Mouse (Mus musculus): ENCODE measurements around the gene Rad23b.
"Not testable (repeated sequence)": the region's sequence is repeated elsewhere in the genome, so short reads cannot be mapped to it uniquely, and the experiment has no call there.

Gene Rad23b

DNA sequence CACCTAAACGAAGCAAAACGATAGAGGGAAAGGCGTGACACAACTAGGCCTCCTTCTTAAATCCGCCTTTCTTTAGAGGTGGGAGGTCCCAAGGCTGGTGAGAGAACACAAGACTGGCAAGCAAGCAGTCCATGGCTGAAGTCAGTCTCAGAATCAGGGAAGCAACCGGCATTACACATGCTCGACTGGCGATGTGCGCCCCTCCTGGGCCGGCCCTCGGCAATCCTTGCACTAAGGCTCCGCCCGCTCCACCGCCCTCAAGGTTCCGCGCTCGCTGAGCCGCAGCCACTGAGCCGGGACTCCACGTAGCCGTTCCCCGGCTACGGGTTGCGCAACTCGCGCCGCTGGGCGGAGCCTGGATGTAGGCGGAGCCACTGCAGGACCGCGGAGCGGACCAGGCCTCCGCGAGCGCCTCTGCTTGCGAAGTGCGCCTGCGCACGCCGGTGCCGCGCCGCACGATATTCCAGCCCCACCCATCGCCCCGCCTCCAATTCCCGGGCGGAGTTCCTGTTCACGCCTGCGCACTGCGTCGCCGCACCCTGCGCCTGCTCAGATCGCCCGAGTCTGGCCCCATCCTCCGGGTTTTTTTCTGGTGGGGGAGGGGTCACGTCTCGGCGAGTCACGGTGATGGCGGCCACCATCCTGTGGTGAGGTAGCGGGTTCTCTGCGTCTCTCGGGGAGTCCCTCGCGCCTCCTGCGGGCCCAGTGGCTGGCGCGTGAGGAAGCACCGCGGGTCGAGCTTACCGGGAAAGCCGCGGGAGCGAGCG is at the start of gene Rad23b:
Gene Rad23b (plus strand): TSS at position 592 of the 767 bp plus-strand sequence.
- peak; percentile 96 for DNase-seq (ENCODE audit: low read depth, low spot score)

DNA sequence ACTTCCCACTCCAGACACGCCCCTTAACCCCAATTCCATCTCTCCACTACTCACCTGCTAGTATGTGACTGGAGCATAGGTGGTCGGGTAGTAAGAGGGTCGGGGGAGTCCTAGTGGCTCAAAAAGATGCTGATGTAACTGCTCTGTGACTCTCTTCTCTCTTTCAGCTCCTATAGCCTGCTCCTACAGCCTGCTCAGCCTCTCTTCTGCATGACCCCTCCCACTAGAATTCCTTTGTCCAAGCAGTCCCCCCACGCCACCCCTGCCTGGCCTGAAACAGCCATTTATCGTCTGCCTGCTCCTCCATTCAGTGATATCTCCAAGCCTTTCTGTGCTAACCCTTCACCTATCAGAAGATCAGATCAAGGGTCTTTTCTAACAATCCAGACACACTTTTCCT is 45.7 kb upstream of the Rad23b start:
- DNase-seq (ENCODE audit: low read depth, low spot score), result peak; percentile 67

DNA sequence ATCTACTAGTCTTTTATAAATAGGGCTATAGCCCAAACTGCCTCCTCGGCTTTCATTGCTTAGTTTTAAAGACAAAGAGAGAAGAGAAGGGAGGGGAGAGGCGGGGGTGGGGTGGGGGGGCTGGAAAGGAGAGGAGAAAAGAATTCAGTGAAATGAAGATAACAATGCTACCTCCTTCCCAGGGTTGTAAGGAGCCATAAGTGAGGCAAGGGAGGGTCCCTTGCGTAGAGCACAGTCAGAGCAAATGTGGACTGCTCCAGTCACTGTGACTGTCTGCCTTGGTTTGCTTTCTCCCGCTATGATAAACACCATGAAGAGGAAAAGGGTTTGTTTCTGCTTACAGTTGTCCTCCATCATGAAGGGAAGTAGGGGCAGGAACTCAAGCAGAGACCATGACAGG is 43.2 kb upstream of the Rad23b start:
- DNase-seq (ENCODE audit: low read depth, low spot score), result peak; percentile 69

DNA sequence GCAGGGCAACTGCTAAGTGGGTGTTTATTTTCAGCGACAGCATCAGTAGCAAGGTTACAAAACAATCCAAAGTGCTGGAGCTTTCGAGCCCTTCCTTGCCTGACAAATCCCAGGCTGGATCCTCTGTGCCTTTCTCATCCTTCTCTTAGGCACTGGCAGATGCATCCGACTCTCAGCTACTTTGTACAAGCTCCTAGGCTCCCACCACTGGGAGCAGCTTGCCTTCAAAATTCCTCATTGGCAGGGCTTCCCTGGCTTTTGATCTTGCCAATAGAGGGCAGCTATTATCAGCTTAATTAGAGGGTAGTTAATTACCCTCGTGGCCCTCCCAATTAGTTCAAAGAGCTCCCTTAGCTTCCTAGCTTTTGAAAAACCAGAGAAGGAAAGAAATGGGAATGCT is 33.1 kb upstream of the Rad23b start:
- DNase-seq (ENCODE audit: low read depth, low spot score), result no peak

DNA sequence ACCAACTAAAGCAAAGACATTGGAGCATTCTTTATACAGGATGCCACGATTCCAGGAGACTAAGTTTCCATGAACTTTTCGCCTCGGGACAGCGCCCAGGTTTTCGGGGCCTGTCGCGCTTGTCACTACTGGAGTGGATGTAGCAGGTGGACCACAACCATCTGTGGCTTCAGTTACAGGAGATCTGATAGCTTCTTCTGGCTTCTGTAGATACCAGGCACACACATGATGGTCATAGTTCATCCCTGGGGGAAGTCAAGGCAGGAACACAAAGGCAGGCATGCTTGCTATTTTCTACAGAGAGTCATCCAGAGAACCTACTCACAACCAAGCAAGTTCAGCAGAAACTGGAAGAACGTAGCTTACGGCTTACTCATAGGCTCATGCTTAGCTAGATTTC is 31.5 kb upstream of the Rad23b start:
- DNase-seq (ENCODE audit: low read depth, low spot score), result not testable (repeated sequence)

DNA sequence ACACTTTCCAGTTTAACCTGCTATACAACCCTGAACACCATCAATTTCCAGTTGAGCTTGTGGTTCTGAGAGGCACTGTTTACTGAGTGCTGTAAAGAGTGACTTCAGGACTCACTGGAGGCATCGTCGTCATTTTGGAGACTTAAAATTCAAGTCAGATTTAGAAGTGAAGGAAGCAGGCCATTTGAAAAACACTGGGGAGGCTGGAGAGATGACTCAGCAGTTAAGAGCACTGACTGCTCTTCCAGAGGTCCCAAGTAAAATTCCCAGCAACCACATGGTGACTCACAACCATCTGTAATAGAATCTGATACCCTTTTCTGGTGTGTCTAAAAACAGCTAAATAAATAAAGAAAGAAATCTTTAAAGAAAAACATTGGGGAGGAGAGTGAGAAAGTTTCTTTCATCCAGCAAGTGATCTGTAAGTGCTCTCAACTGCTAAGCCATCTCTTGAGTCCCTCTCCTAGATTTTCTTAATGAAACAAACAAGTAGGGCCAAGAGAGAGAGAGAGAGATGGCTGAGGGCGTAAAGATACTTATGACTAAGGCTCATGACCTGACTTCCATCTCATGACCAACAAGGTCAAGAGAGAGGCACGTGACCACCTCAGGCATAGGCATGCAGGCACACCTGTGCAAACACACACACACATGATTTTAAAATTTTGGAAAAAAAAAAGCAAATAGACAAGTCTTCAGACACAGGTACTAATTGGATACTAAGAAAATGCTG is 23.9 kb upstream of the Rad23b start:
- no peak for DNase-seq (ENCODE audit: low read depth, low spot score)

DNA sequence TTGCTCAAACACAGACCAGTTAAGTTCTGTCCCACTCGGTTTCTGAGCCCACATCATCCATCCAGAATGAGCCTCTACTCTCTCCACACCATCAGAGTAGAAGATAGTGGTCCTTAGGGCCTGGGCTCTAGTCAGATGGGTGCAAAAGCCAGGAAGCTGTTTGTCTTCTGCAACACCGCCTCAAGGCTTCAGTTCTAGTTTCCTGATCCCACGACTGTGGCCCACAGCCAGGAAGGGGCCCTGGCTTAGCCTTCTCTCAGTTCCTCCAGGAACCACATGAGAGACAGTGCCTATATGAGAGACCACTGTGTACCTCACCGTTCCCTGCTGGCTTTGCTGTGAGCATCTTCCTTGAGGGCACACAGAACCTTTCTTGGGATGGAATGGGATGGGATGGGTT is 22.3 kb upstream of the Rad23b start:
- DNase-seq (ENCODE audit: low read depth, low spot score), result no peak

DNA sequence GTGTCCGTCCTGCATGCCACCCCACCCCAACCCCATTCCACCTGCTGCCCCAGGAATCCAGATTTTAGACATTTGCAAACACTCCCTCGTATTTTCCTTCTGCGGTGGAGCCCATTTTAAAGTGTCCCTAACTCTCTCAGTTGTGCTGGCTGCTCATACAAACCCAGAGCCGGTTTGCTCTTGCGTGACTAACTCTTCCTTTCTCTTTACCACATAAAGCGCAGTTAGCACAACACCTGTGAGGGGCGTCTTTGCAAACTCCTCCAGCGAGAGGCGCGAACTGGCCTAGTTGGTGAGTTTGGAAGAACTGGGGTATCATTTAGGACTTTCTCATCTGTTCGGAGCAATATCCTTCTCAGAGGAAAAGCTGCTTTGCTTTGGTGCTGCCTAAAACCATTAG is 21.4 kb upstream of the Rad23b start:
- no peak for DNase-seq (ENCODE audit: low read depth, low spot score)

DNA sequence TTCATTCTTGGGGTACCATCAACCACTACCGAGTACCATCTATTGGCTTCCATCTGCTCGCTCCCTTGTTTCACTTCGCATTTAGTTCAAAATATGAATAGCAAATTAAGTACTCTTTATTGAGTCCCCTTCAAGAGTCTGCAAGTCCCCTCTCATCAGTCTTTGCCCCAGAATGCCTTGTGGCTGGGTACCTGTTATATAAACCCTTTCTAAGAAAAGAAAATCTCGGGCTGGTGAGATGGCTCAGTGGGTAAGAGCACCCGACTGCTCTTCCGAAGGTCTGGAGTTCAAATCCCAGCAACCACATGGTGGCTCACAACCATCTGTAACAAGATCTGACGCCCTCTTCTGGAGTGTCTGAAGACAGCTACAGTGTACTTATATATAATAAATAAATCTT is 20.9 kb upstream of the Rad23b start:
- DNase-seq (ENCODE audit: low read depth, low spot score), result not testable (repeated sequence)

DNA sequence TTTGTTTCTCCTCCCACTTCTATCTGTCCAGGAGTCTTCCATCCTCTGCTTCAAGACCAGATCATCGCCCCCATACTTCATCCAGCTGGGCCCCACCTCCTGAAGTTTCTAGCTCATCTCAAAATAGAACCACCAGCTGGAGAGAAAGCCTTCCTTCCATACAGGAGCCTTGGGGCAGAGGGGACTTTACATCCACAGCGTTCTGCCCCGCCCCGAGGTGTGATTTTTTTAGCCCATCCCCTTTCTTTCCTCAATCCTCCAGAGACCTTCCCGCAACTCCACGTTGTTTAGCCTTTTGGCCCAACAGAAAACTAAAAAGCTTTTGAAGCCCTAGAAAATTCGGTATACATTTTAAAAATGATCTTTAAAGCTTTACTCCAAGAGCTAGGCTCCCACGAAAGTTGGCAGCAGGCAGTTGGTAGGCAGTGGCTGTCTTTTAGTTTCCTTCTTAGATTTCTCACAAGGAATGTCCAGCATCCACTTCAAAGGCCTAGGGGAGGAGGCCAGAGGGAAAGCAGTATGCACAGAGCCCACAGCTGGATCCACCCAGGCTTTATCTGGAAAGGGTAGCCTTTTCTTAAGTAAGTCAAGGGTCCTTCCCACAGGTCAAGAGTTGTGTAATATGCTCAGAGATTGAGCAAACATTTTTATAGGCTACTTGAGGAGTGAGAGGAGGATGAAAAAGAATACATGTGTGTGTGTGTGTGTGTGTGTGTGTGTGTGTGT is 20.1 kb upstream of the Rad23b start:
- DNase-seq (ENCODE audit: low read depth, low spot score), result no peak

DNA sequence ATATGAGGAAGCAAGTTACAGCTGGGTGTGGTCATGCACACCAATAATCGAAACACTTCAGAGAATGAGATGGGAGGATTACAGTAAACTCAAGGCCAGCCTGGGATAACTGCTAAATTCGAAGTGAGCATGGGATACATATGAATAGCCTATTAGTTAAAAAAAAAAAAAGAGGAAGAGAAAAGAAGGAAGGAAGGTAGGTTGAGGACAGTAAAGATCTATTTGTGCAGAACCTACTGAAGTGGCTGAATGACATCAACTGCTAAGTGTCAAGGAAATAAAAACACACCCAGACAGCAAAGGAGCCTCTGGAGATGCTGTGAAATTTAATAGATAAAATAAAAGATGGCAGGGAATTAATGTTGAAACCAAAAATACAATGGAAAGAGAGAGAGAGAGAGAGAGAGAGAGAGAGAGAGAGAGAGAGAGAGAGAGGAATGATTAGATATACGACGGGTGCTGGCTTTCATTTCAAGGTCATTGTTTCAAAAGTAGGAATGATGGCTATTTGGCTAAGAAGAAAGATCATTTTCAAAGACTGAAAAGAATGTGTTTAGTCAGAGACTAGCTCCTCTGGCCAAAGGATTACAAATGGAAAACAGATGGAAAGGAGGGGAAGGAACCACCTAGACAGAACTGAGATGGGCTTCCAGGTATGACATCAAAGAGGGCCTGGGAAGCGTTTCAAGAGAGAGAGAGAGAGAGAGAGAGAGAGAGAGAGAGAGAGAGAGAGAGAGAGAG is 14.6 kb upstream of the Rad23b start:
- no peak for DNase-seq (ENCODE audit: low read depth, low spot score)

DNA sequence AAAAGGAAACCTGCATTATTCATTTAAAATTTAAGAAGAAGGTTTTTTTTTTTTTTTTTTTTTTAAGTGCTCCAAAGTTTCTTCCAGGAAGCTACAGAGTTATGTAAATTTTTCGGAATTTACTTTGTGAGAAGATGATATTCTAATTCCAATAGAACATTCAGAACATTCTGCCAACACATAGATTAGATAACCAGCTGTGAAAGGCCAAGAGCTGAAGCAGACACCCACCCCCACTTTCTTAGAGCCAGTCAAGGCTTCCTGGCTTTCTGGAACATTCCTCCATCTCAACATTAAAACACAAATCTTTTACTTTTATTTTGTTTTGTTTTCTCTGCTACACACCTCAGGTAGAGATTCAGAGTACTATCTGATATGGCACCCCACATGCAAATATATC is 10.9 kb upstream of the Rad23b start:
- no peak for DNase-seq (ENCODE audit: low read depth, low spot score)

DNA sequence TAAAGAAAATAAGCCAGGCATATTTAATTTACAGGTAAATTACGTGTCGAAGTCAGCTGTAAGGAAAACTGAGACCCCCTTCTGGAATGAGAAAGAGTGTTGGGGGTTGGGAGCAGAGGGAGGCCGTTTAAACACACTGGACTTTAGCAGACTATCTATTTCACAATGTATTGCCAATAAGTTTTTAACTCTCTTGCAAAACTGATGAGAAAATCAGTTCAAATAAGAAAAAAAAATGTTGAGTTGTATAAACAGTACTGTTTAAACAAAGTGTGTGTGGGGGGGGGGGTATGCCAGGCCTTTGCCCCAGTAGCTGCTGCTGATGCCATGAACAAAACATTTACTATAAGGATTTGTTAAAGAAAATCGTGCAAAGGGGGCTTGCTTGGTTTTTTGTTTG is 10.5 kb upstream of the Rad23b start:
- DNase-seq (ENCODE audit: low read depth, low spot score), result no peak

DNA sequence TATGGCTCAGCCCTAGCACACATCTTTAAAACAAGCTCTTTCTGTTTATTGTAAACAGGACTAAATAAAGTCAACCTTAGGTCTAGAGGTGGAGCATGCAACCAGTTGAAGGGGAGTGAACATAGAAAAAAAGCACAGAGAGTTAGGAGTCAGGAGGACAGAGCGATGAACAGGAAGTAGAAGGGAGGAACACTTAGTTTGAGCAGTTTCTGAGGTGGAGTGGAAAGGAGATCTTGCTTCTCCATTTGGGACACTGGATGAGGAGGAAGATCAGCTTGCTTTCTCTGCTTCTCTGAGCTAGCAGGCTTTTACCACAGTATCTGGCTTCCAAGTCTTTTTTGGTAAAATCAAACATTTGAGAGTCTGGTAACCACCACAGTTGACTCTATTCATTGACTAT is 8.0 kb upstream of the Rad23b start:
- no peak for DNase-seq (ENCODE audit: low read depth, low spot score)

DNA sequence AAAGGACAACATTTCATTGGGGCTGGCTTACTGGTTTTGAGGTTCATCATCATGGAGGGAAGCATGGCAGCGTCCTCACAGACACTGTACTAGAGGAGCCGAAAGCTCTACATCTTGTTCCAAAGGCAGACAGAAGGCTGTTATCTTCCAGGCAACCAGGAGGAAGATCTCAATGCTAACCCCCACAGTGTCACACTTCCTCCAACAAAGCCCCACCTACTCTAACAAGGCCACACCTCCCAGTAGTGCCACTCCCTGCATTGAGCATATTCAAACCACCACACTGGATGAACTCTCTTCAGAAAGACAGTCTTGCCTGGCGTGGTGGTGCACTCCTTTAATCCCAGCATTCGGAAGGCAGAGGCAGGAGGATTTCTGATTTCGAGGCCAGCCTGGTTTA is 7.2 kb upstream of the Rad23b start:
- peak; percentile 89 for DNase-seq (ENCODE audit: low read depth, low spot score)

DNA sequence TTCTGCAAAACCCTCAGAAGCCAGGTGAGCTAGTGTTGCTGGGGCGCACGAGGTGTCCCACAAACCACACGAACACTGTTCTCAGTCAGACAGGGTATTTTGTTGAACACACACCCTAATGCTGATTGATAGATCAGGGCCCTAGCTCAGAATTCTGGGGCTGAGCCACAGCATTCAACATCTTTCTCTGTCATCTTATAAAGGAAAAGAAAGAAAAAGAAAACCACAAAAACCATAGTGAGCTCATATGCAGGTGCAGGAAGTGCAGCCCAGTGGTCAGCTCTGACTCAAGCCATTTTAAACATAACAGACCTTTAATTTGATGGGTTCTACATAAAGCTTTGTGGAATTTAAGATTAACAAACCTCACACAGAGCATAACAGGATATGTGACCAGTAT is 6.6 kb upstream of the Rad23b start:
- no peak for DNase-seq (ENCODE audit: low read depth, low spot score)

DNA sequence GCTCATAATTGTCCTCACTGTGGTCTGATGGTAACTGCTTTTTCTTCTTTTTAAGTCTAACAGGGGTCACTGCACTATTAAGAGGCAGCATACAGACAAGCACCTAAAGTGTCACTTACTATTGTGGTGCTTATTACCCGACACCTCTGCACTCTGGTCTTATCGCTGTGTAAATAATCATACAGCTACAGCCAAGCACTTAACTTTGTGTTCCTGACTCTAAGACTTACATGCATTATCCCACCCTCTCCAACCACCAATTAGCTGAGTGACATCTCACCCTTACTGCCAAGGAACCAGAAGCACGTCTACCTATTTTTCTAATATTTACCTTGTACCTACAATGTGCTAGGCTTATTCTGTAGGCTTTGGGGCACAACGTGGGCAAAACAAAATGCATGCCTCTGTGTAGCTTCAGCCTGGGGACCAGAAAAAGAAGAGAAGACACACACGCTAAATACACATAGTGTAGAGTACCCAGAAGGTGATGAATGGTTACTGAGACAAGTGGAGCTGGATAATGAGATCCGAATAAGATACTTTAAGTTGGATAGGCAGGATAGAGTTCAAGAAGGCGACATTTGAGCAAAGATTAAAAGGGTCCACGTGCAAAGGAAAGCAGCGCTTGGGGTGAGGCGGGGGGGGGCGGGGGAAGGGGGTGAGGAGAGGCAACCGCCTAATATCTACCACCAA is 938 bp upstream of the Rad23b start:
- DNase-seq (ENCODE audit: low read depth, low spot score), result no peak

DNA sequence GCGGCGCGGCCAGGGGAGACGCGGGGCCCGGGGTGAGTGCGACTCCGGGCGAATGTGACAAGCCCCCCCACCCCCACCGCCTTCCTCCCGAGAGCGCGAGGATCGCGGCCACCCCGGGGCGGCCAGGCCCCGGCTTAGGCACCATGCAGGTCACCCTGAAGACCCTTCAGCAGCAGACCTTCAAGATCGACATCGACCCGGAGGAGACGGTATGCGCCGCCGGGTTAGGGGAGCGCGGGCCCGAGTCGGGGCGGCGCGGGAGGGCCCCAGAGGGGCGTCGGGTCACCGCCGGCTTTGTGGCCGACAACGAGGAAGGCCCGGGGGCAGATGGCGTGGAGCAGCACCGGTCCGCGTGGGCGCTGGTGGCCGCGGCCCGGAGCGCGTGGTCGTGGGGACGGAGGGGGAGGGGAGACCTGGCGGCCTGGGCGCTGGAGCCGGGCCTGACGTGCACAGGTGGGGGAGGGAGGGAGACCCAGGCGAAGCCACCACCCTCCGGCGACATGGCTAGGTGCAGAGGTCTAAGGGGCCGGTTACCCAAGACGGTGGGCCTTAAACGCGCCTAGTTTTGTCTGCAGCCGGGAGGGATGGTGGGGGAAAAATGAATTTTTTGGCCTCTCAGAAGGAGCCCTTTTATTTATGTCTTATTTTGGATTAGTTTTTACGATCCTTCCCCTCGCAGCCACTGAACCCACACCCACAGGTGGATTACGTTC is 532 bp downstream of the Rad23b start:
- DNase-seq (ENCODE audit: low read depth, low spot score), result peak; percentile 70

DNA sequence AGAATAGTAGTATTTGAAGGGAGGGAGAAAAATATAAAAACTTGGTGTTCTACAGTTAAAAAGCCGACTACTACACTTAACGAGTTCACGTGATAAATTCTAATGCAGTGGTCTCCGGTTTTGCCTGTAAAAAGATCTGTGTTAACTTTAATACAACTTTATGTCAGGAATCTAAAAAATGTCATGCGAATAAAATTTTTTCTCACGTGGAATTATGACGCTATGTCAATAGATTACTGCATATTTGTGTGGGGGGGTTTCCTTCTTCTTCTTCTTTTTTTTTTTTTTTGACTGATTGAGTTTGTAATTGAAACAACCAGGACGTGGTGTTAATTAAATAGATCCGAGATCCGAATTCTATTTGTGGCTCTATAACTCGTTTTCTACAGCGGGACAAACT is 1.2 kb downstream of the Rad23b start:
- no peak for DNase-seq (ENCODE audit: low read depth, low spot score)

DNA sequence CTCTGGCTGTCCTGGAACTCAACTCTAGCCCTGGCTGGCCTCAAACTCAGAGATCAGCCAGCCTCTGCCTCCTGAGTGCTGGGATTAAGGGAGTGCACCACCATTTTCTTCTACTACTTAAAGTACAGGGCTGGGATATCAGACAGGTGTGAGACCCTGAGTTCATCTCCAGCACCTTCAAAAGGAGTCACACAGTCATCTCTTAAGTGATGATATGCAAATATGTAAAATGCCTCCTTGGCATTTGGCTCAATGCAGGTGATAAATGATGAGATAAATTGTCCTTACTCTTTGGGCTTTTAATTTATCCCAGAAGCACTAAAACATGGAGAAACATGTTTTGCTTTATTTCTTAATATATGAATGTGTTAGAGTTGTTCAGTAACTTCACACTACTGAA is 2.0 kb downstream of the Rad23b start:
- DNase-seq (ENCODE audit: low read depth, low spot score), result no peak

DNA sequence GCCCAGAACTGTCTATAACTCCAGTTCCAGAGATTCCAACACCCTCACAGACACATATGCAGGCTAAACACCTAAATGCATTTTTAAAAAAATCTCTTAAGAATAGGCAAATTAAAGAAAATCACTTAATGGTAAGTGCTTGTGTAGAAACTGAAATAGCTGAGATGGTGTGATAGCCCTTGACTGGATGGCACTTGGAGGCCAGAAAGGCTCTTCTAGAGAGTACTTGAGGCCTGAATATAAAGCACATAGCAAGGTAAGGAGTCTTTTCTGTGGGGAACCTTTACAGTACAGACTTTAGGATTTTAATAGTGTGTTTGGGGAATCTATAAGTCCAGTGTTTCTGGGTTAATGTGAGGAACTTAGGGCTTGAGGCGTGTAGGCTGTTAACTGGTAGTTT is 4.2 kb downstream of the Rad23b start:
- no peak for DNase-seq (ENCODE audit: low read depth, low spot score)

Data from R1 (cell line).